Mouse (Mus musculus) liver, embryonic 14.5 days (tissue): ENCODE data around the gene Ing2.

ENCODE experiments used
- CTCF ChIP-seq: IDR thresholded peaks from 2 replicates; pipeline ENCODE4 v1.5.1; 2016; ENCODE audit warnings: antibody characterized with exemption, low read depth, control low read depth
- EP300 ChIP-seq: IDR thresholded peaks from 2 replicates; pipeline ENCODE4 v1.6.1; 2016; ENCODE audit warnings: antibody characterized with exemption, low read depth

GRCm38 (mm10) chr8:47683994-47684393 lies 8.6 kb upstream of the Ing2 start:
- TF ChIP-seq EP300, result no peak
- TF ChIP-seq CTCF, result no peak
